Mouse (Mus musculus) cerebellum, adult 9-11 months (tissue): ENCODE results near the gene Mfsd11.
A peak's percentile ranks its signal among the peaks of the same experiment; 100 is the strongest.
"Not testable (repeated sequence)": the region's sequence is repeated elsewhere in the genome, so short reads cannot be mapped to it uniquely, and the experiment has no call there.

Experiments used
- DNase-seq: peaks from one replicate; pipeline ENCODE4 v3.0.0; 2022

Gene Mfsd11

DNA sequence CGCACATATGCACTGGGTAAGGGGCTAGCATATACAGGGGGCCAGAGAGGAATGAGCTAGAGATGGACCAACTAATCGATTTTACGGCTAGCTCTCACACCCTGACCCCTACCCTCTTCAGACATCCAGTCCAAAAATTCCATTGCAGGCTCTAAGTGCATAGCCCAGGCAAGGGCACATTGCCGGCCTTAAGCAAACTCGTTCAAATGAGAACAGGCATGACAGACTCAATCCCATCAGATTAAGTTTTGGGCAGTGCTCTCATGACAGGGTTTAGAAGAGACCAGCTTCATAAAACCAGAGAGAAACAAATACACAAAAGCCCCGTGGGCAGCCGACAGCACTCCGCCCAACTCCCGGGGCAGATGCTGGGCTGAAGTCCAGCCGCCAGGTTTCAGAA lies 30.0 kb upstream of the Mfsd11 start:
- no peak for DNase-seq

DNA sequence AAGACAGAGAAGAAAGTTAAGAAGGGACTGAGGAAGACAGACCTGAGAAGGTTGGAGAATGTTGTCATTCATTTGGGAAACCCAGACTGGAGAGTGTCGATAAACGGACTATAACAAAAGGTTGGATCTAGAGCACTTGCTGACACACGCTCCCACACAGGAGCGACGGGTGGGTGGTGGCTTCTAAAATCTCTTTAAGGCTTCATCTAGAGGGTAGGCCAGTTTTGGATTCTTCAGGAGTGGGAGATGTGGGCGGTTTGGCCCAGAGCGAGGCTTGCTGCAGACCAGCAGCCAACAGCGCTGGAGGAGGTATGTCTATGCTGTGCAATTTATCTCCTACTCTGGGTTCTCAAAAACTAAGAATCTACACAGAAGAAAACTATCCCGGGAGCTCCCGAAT lies 29.6 kb upstream of the Mfsd11 start:
- DNase-seq: no peak

DNA sequence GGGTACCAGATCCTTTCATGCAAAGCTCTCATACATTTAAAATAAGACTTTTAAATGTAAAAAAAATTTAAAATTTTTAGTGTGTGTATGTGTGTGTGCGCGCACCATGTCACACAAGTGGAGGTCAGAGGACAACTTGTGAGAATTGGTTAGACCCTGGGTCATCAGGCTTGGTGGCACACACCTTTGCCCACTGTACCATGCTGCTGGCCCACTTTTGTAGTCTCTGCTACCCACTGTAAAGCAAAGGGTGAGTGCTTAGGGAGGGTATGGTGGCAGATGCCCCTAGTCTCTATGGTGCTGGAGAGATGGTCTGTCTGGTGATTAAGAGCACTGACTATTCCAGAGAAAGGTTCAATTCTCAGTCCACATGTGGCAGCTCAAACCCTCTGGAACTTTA lies 29.0 kb upstream of the Mfsd11 start:
- no peak for DNase-seq

DNA sequence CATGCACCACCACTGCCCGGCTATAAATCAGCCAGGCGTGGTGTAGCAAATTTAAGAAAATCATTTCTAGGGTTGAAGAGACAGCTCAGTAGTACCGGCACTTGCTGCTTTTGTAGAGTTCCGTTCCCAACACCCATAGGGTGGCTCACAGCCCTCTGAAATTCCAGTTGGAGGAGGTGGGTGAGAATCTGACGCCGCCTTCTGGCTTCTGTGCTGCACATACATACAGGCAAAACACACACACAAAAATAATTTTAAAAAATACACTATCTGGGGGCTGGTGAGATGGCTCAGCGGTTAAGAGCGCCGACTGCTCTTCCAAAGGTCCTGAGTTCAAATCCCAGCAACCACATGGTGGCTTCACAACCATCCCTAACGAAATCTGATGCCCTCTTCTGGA lies 28.4 kb upstream of the Mfsd11 start:
- not testable (repeated sequence) for DNase-seq

DNA sequence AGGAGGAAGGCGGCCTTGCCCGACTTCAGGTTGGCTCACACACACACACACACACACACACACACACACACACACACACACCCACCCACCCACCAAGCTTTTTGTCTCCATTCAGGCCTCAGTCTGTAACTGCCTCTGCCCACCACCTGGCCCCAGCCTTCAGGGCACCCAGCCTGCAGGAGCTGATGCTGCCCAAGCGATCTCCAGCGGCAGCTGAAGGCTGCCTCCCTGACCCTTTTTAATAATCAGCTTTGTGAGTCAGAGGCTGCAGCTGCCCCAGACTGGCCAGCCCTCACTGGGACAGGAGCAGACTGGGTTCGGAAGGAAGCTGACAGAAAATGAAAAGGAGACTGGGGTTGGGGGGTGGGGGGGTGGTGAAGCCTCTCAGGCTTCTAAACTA lies 27.0 kb upstream of the Mfsd11 start:
- DNase-seq: no peak

DNA sequence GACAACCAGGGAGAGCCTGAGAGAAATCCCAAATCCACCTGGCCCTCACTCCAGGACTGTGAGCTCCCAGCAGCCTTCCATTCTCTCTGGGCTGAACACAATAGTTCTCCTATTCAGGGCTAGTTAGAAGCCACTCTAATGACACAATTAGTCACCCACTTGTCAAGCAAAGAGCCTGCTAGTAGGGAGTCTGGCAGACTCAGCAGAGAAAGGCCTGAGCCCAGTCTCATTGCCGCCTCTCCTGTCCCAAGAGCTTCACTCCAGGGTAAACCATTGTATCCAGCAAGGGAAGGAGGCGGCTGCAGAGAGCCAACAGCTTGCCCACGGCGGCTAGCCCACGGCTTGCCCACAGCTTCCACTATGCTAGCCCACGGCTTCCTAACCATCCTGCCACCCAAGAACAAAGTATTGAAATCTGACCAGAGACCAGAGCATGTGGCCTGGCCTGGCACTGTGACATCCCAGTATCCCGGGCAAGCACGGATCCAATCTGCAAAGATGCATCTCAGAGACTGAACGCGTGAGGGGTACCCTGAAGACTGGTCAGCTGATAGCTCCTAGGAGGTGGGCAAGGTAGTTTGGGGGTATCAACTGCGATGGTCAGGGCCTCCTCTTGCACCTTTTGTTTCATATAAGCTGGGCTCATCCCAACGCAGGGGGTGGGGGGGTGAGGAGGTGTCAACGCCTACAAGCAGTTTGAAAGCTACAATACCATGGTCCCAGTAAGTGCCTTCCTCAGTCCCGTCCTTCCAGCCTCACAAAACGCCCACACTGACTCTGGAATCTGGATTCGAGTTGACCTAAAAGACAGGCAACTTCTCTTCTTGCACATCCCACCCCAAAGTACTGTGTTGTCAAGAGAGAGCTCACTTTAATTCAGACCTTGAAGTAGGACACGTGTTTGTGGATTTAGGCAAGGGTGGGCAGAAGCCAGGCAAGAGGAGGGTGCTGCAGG lies 25.4 kb upstream of the Mfsd11 start:
- no peak for DNase-seq

DNA sequence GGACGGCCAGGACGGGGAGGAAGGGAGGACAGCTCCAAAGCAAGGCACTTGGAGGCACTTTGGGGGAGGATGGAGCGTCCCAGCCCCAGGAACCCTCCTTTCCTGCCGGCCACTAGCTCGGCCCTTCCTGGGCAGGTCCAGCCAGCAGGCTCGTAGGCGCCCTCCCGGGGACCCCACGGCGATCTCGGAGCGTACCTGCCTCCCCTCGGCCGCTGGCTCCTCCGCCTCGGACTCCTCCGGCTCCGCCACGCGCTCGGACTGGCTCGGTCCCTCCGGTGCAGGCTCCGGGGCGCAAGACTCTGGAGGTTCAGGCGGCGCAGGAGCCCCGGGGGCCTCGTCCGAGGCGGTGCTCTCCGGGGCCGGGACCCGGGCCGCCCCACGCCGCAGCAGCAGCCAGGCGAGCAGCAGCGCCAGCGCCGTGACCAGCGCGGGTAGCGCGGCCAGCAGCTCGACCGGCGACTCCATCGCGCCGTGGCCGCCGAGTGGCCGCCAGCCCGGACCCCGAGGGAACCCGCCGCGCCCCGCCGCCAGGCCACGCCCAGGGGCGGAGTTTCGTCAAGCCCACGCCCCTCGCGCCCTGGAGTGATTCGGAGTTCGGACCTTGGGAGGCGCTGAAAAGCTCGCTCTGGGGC lies 24.6 kb upstream of the Mfsd11 start, which contains the start of gene Mxra7:
Gene Mxra7 (minus strand): TSS at position 513 of the 632 bp plus-strand sequence.
- DNase-seq: peak; percentile 75

DNA sequence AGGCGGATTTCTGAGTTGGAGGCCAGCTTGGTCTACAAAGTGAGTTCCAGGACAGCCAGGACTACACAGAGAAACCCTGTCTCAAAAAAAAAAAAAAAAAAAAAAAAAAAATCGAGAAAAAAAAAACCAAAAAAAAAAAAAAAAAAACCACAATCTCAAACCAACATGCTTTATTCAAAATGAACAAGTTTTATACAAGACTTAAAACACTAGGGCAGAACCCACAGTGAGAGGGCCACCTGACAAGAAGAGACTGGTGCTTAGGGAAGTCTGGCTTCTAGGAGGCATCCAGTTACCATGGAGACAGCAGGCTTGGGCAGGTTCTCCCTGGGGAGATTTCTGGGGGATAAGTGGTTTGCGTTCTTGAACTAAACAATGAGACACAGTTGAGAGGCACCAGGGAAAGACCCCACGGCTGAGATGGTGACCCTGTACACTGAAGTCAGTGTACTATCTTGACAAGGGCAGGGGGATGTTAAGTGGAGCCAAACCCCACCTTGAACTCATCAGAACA lies 20.0 kb upstream of the Mfsd11 start:
- DNase-seq: no peak

DNA sequence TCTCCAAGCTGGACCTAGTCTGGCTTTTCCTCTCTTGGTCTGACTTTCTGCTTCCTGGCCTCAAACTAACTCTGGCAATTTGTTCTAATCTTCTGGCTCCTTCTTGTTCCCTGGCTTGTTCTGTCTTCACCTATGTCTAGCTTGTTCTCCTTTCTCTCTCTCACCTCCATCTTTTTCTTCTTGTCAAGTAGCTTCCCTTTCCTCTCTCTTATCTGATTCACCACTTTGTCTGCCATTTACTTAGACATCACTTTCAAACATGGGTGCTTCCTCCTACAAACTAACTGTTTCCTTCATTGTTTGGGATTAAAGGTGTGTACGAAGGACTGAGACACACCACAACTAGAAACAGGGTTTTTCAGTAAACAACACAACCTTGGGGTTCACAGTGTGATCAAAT lies 17.3 kb upstream of the Mfsd11 start:
- no peak for DNase-seq

DNA sequence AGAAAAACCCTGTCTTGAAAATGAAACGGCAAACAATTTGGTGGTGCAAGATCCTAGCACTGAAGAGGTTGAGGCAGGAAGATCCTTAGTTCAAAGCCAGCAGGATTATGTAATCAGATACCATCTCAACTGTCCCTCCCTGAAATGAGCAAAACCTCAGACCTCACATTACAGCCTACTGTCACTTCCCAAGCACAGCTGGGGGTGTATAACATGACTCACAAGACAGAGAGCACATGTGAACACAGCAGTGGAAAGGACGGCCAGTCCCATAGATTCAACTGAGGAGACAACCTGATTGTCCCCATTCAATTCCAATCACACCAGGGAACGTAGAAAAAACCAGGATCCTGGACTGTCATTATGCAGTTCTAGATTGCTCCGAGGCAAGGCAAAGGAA lies 16.0 kb upstream of the Mfsd11 start:
- no peak for DNase-seq

DNA sequence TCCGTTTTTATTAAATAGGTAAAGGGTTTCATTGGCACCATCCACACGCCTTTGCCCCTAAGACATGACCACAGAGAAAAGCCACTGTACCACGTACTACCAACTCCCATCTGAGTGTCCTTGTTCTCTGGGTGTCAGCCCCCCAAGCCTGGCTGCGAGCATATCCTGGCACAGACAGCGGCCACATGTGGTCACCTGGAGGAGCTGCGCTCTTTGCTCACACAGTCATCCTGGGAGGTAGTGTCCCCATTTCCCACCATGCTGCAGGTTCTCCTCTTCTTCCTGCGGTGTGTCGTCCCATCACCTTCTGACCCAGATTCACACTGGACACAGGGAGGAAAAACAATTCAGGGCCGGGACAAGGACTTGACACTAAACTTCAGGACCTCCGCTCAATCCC lies 14.8 kb upstream of the Mfsd11 start:
- no peak for DNase-seq

DNA sequence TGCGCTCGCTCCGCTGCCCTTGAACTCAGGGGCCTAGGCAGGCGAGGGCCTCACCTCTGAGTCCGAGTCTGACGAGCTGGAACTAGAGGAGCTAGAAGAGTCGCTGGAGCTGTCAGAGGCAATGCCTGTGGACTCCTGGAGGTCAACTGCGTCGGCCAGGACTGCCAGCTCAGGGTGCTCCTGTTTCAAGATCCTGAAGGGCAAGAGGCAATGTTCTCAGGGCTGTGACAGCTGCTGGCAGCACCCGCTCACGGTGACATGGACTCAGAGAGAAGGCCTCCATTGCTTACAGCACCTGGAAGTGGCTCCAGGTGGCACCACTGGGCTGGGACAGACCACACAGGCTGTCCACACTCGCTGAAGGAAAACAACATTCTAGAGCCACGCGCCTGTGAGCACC lies 13.3 kb upstream of the Mfsd11 start:
- no peak for DNase-seq

DNA sequence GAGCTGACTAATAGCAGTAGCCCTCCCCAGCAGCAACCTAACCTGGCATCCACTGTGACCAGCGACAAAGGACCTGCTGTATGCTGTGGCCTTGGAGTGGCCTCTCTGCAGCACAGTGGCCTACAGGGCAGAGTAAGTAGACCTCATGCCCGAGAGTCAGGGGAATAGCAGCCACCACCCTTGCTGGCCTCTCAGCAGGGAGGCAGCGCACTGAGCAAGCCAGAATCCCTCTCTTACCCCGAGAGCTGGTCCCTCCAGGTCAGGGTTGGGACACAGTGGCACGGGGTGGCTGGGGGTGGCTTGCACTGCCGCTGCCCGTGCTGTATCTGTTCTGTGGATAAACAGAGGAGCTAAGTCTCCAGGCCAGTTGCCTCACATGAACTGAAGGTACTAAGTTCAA lies 12.6 kb upstream of the Mfsd11 start:
- no peak for DNase-seq

DNA sequence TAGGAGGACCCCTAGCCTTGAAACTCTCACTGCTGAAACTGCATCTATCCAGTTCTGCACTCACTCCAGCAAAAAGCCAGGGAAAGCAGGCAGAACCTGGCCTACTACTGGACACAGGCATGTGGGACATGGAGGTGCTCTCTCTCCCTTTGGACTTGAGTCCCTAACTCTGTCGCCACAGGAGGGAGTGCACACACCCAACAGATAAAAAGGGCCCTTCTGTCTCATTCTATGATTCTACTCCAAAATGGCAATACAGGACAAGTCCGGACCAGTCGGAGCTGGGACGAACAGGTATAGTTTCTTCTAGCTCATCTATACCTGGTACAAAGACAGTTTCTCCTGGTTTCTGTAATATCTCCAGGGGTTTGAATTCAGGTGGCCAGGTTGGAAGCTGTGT lies 11.5 kb upstream of the Mfsd11 start:
- peak; percentile 41 for DNase-seq

DNA sequence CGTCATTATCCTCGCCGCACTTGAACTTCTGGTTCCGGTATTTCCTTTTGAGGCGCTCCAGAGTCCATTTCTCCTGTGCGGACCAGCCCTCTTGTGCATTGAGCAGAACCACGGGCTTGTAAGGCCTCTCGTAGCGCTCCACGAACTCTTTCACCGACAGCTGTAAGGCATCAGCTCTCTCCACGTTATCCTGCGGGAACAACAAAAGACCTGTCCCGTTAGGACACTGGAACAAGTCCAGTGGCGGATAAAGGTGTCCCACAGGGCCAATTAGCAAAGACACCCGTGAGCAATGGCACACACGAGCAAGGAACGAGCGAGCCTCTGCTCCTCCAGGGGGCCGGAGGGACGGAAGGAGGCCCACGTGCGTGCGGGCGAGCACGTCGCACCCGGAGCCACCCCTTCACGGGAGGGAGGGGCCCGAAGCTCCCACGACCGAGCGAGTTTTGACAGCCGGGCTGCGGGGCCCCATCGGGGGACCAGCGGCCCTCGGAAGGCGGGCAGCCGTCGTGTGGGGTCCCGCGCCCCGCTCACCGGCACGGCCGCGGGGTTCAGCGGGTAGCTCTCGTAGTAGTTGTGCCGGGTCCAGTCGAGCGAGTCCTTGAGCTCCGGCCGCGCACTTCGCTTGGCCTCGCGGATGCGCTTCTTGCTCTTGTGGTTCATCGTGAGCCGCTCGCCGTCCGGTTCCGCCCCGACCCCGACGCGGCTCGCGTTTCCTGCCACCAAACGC lies 9.5 kb upstream of the Mfsd11 start:
- DNase-seq: peak; percentile 84

DNA sequence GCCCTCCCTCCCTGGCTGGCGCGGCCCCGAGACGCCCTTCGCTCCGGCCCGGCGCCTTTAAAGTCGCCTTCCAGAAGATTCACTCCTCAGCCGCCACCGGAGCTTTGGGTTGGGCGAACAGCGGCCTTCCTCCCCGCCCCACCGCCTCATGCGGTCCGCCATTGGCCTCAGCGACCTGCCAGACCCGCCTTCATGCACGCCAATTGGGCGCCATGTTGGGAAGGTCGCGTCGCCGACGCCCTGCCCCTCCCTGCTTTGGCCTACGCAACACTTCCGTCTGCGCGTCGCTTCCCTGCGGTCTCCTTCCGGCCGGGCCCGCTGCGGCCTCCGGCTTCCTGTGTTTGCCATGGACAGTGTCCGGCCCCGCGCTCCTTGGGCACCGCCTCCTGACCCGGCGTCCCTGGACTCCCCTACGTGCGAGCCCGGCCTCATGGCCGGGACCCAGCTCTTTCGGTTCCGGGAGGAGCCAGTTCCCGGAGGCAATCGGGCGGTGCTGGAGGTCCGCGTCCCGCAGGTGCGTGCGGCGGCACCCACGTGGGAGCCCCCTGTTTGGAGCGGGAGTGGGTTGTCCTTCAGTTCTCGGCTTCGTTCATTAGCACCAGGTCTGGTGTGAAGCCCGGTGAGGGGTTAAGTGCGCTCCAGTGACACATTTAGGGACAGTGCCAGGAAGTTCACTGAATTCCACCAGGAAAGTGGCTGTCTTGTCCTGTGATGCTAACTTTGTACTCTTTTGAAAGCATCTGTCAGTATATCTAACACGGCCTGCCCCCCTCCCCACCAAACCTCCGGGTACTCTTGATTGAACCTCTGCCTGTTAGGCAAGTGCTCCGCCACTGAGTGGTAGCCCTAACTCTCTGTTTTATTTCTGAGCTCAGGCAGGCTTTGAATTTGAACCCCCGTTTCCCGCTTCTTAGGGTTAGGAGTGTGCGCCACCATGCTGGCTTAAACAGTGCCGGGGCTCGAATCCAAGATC lies 8.7 kb upstream of the Mfsd11 start, which contains the start of the genes Mettl23 and Jmjd6:
Gene Mettl23 (plus strand): TSS at position 18 of the 973 bp plus-strand sequence.
Gene Jmjd6 (minus strand): TSS at position 189 of the 973 bp plus-strand sequence.
- peak; percentile 99 for DNase-seq

DNA sequence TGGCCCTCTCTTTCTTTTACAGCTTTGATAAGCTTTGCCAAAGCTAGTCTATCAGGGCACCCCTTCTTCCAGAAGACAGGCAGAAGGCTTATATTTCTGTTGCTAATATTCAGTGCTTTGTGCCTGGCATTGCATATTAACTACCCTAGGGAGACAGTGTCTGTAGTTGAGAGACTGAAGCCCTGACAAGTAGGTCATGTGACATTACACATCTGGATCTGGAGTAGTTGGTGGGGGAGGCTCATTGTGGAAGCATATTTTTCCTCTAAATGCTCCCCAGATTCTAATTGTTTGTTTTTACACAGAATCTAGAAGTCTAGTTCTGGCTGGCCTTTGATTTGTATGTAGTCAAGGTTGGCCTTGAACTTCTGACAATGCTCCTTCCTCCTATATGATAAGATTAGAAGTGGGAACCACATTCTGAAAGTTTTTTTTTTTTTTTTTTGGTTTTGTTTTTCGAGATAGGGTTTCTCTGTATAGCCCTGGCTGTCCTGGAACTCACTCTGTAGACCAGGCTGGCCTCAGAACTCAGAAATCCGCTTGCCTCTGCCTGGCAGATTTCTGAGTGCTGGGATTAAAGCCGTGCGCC lies 5.6 kb upstream of the Mfsd11 start:
- no peak for DNase-seq

DNA sequence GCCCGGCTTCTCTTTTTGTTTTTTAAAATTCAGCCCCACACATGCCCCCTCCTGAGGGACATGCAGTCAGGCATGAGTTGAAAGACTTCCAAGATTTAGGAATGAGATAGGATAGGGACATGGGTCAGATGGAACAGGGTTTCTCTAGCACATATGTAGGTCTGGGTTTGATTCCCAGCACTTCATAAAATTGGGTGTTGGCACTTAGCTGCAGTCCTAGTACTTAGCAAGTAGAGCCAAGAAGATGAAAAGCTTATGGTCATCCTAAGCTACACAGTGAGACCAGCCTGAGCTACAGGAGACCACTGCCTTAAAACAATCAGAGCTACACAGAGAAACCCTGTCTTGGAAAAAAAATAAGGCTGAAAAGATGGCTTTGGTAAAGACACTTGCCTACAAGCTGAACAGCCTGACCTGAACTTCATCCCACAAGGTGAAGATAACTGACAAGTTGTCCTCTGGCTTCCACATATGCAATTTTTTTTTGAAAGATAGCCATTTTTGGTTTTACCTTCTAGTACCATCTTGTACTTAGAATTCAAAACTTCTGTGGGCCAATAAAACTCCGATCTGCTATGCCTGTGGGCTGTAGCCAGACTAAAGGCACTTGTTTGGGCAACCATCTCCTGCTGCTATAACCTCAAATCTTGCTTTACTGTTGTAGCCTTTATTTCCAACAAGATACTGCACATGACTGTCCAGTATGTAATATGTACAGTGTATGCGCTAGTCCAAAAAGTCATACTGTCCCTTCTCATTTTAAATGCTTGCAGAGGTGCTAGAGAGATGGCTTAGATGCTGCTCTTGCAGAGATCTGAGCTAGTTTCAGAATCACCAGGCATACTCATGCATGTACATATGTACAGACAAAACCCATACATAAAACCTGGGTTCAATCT lies 4.8 kb upstream of the Mfsd11 start:
- no peak for DNase-seq

DNA sequence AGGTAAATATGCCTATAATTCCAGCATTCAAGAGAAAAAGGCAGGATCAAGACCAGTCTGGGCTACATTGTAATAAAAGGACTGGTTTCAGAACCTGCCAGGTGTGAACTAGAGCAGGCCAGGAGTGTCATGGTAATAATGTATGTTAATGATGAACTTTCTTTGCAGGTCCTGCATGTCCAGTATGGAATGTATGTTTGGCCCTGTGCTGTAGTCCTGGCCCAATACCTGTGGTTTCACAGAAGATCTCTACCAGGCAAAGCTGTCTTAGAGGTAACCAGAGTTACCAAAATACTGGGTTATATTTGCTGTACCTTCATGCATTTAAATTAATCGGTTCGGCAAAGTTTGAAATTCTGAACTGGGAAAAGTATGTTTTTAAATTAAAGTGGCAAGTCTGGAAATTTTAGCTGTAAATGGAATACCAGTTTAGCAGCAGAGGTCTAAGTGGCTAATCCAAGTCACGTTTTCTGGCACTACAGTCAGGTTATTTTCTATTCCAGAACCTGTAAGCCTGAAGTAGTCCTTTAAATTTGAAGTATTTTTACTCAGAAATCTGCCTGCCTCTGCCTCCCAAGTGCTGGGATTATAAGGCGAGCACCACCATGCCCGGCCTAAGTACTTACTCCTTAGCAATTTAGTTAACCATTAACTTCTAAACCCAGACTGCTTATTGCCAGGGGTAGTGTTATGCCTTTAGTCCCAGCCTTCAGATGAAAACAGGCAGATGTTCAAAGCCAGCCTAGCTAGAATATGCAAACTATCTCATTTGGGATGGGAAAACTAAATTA lies 4.0 kb upstream of the Mfsd11 start:
- no peak for DNase-seq

DNA sequence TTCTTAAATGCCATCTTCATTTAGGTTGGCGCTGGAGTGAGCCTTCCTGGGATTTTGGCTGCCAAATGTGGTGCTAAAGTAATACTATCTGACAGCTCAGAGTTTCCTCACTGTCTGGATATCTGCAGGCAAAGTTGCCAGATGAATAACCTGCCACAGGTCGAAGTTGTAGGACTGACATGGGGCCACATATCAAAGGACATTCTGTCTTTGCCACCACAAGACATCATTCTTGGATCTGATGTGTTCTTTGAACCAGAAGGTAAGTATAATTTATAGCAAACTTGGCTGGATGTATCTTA lies 3.4 kb upstream of the Mfsd11 start:
- not testable (repeated sequence) for DNase-seq
